Mouse (Mus musculus) adrenal gland, postnatal 36 days (tissue): ENCODE results near the gene Aatk. TPM values are rescaled to one million over a fixed set of nuclear protein-coding genes. Genes with fewer than 3 reads are reported as not detected.

Experiments
- microRNA-seq: library from miRNA; unstranded; fragments of <30 nt; microRNA quantifications from one replicate; pipeline ENCODE4 v1.2.0, GENCODE M21; 2021
- total RNA-seq, 2 experiments: library from RNA; stranded (reverse); gene quantifications; 2 replicates each; pipeline ENCODE4 v1.2.3; 2021

The Aatk gene
- total RNA-seq, 2 experiments from 2014 or later = 9.2 to 13.2 TPM

Small RNA genes within 50 kb of the gene (microRNA-seq; reads per million reads assigned to microRNA genes)
- not detected for gene Gm25948
- not detected for gene Mir3065
- gene Mir338 = not detected

Other genes with a start within 250 kb of the Aatk start
- 10 to 100 TPM; 31.9 to 37.6 TPM for gene Chmp6, start 133.7 kb downstream of the Aatk start, total RNA-seq
- gene Baiap2, start 104.4 kb downstream of the Aatk start, total RNA-seq = 10 to 100 TPM; 11.3 to 24.0 TPM
- 100 to 1,000 TPM in 1 of 2 experiments, 10 to 100 TPM in 1; 35.5 to 207 TPM for gene Cep131, start 39.7 kb upstream of the Aatk start, total RNA-seq
- gene Tepsin, start 51.6 kb upstream of the Aatk start, total RNA-seq = 10 to 100 TPM; 11.5 to 12.7 TPM
- 10 to 100 TPM; 59.9 to 69.4 TPM for gene Ndufaf8, start 51.8 kb upstream of the Aatk start, total RNA-seq
- gene Slc38a10, start 104.2 kb upstream of the Aatk start, total RNA-seq = 100 to 1,000 TPM; 156 to 163 TPM
- gene Bahcc1, start 185.8 kb upstream of the Aatk start, total RNA-seq = 10 to 100 TPM; 17.5 TPM